Mouse (Mus musculus) liver, adult 2 months (tissue): ENCODE results near the gene Kif3b. TPM values are rescaled to one million over a fixed set of nuclear protein-coding genes. Genes with fewer than 3 reads are reported as not detected.
"Not testable (repeated sequence)": the region's sequence is repeated elsewhere in the genome, so short reads cannot be mapped to it uniquely, and the experiment has no call there.

Source experiments
- DNase-seq: peaks from one replicate; pipeline ENCODE4 v3.0.0-alpha.2; 2011; ENCODE audit warnings: low read depth, low spot score; ENCODE audit errors: extremely low read depth
- H3K27ac ChIP-seq: fragments of 200-500 bp; replicated peaks from 2 replicates; pipeline ENCODE4 v1.5.1; 2012; ENCODE audit warnings: low read depth, mild to moderate bottlenecking, control low read depth, inconsistent platforms, low read length; ENCODE audit not compliant: insufficient read depth
- H3K27me3 ChIP-seq: fragments of 200-500 bp; 2 replicates; pipeline ENCODE4 v1.6.1; 2012; ENCODE audit warnings: mild to moderate bottlenecking, moderate library complexity, low read length, inconsistent platforms; ENCODE audit not compliant: control insufficient read depth, insufficient read depth
- H3K36me3 ChIP-seq: fragments of 200-500 bp; 2 replicates; pipeline ENCODE4 v1.6.1; 2012; ENCODE audit warnings: low read length, inconsistent platforms; ENCODE audit not compliant: control insufficient read depth, insufficient read depth
- H3K4me1 ChIP-seq: fragments of 200-500 bp; 2 replicates; pipeline ENCODE4 v1.6.1; 2011; ENCODE audit warnings: low read length; ENCODE audit not compliant: control insufficient read depth, insufficient read depth
- H3K4me3 ChIP-seq: fragments of 200-500 bp; 2 replicates; pipeline ENCODE4 v1.5.1; 2011; ENCODE audit warnings: low read depth, mild to moderate bottlenecking, control low read depth, low read length, moderate library complexity; ENCODE audit not compliant: insufficient read depth
- H3K79me2 ChIP-seq: fragments of 200-500 bp; 2 replicates; pipeline ENCODE4 v1.6.1; 2012; ENCODE audit warnings: inconsistent platforms, mild to moderate bottlenecking, low read length, moderate library complexity; ENCODE audit not compliant: control insufficient read depth, insufficient read depth
- H3K9ac ChIP-seq: fragments of 200-500 bp; 2 replicates; pipeline ENCODE4 v1.6.1; 2012; ENCODE audit warnings: low read depth, mild to moderate bottlenecking, control low read depth, inconsistent platforms, low read length
- CTCF ChIP-seq: fragments of 200-500 bp; IDR thresholded peaks from 2 replicates; pipeline ENCODE4 v1.5.1; 2011; ENCODE audit warnings: low read depth, low read length, control low read depth
- POLR2A ChIP-seq: fragments of 200-500 bp; IDR thresholded peaks from 2 replicates; pipeline ENCODE4 v1.6.1; 2011; ENCODE audit warnings: low read length, control low read depth; ENCODE audit not compliant: insufficient read depth; ENCODE audit errors: extremely low read depth
- WGBS: fragments of 180-500 bp; shearing (Covaris S2); methylation state at CpG from one replicate; pipeline ENCODE4 v1.1.7; 2018; 5-methylcytosine and 5-hydroxymethylcytosine counted together
- polyA plus RNA-seq: library from polyadenylated mRNA; depleted of rRNA; stranded (reverse); fragments of >200 nt; gene quantifications from 2 replicates; pipeline ENCODE4 v1.2.3, GENCODE M21; 2012
- total RNA-seq: library from RNA; depleted of rRNA; stranded (reverse); fragments of >200 nt; gene quantifications from 2 replicates; pipeline ENCODE4 v1.2.3, GENCODE M21; 2014

The Kif3b gene
- total and polyA plus RNA-seq, 2 experiments = 2.8 to 5.4 TPM

- no peak overlapping the region for H3K9ac ChIP-seq
- H3K4me3 ChIP-seq = no peak overlapping the region
- peaks cover 18% of the 10 kb centered on the region for H3K36me3 ChIP-seq
- peak overlapping the region; percentile 71 for H3K27ac ChIP-seq
- 9% methylated on average over 6 of the region's 6 CpGs for WGBS
- H3K4me1 ChIP-seq = peaks cover 6% of the 10 kb centered on the region
- peaks cover 33% of the 10 kb centered on the region; the same call in 1 of the 2 replicates for H3K79me2 ChIP-seq
- TF ChIP-seq CTCF (no peak), POLR2A (no peak)
- H3K27me3 ChIP-seq = no peaks in the 10 kb centered on the region
- peak; percentile 33 for DNase-seq
Observed at GRCm38 (mm10) chr2:153350552-153351181, 59.5 kb downstream of the Kif3b start.

GRCm38 (mm10) chr2:153354648-153355047 is 63.4 kb downstream of the Kif3b start:
- Histone ChIP-seq H3K27me3 (no peaks in the 10 kb centered on the region), H3K36me3 (peaks cover 47% of the 10 kb centered on the region), H3K9ac (no peak overlapping the region), H3K27ac (no peak overlapping the region), H3K4me3 (no peak overlapping the region), H3K4me1 (peaks cover 2% of the 10 kb centered on the region), H3K79me2 (peaks cover 20% of the 10 kb centered on the region; the same call in 1 of the 2 replicates)
- DNase-seq = no peak
- WGBS = 77% methylated on average over 2 of the region's 2 CpGs
- TF ChIP-seq CTCF = no peak
- no peak for TF ChIP-seq POLR2A

DNA sequence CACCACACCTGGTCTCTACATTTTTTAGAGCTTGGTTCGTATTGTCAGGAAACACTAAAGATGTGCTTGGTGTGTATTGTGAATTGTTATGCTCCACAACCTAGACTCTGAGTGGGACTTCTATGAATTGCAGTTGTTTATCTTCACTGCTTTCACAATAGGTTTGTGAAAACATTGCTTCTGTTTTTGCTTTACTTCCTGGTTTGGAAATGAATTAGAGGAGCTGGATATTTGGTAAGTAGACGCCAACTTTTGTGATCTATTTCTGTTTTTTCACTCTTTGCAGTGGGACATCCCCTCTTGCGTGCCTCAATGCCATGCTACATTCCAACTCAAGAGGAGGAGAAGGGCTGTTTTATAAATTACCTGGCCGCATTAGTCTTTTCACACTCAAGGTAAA is 65.6 kb downstream of the Kif3b start:
- DNase-seq = no peak
- Histone ChIP-seq H3K27ac (no peak overlapping the region), H3K4me3 (no peak overlapping the region), H3K9ac (no peak overlapping the region), H3K27me3 (no peaks in the 10 kb centered on the region), H3K4me1 (no peaks in the 10 kb centered on the region), H3K79me2 (peaks cover 11% of the 10 kb centered on the region; the same call in 1 of the 2 replicates), H3K36me3 (peaks cover 52% of the 10 kb centered on the region)
- WGBS = 92% methylated on average over 4 of the region's 4 CpGs
- TF ChIP-seq CTCF (no peak), POLR2A (no peak)

GRCm38 (mm10) chr2:153361101-153361710 is 70.0 kb downstream of the Kif3b start:
- 95% methylated on average over 1 of the region's 1 CpGs for WGBS
- Histone ChIP-seq H3K27me3 (no peaks in the 10 kb centered on the region), H3K27ac (no peak overlapping the region), H3K79me2 (no peaks in the 10 kb centered on the region; the same call in 1 of the 2 replicates), H3K9ac (no peak overlapping the region), H3K4me3 (no peak overlapping the region), H3K4me1 (no peaks in the 10 kb centered on the region), H3K36me3 (peaks cover 39% of the 10 kb centered on the region)
- no peak for DNase-seq
- TF ChIP-seq CTCF = no peak
- no peak for TF ChIP-seq POLR2A

GRCm38 (mm10) chr2:153364531-153364930 is 73.3 kb downstream of the Kif3b start:
- not testable (repeated sequence) for H3K27me3 ChIP-seq, H3K27ac ChIP-seq, DNase-seq, H3K4me3 ChIP-seq, H3K9ac ChIP-seq, H3K4me1 ChIP-seq, H3K79me2 ChIP-seq
- peaks cover 37% of the 10 kb centered on the region for H3K36me3 ChIP-seq
- 88% methylated on average over 14 of the region's 14 CpGs for WGBS

GRCm38 (mm10) chr2:153370871-153371270 is 79.7 kb downstream of the Kif3b start:
- Histone ChIP-seq H3K27me3 (no peaks in the 10 kb centered on the region), H3K79me2 (peaks cover 3% of the 10 kb centered on the region; the same call in 1 of the 2 replicates), H3K36me3 (peaks cover 24% of the 10 kb centered on the region), H3K4me1 (no peaks in the 10 kb centered on the region; the same call in 1 of the 2 replicates), H3K9ac (no peak overlapping the region), H3K27ac (no peak overlapping the region), H3K4me3 (no peak overlapping the region)
- DNase-seq = no peak
- TF ChIP-seq POLR2A = no peak
- TF ChIP-seq CTCF = no peak
